Mouse (Mus musculus) forebrain, postnatal 0 days (tissue): ENCODE data around the gene Mipol1. TPM values are rescaled to one million over a fixed set of nuclear protein-coding genes. Genes with fewer than 3 reads are reported as not detected.

Experiments
- ATAC-seq: fragments of 200-750 bp; cut with Nextera tagmentation; 2 replicates; pipeline ENCODE4 v1.8.0; 2017; ENCODE audit warnings: mild to moderate bottlenecking, moderate library complexity
- DNase-seq: peaks from one replicate; pipeline ENCODE4 v3.0.0-alpha.2; 2015
- H3K27ac ChIP-seq: fragments of 300-500 bp; sonication (generic); 2 replicates; pipeline ENCODE4 v1.5.1; 2014; ENCODE audit warnings: low read depth, mild to moderate bottlenecking, antibody characterized with exemption, low read length, moderate library complexity, mixed read lengths
- H3K27me3 ChIP-seq: fragments of 300-500 bp; sonication (generic); 2 replicates; pipeline ENCODE4 v1.6.1; 2014; ENCODE audit warnings: mild to moderate bottlenecking, low read length, mixed read lengths; ENCODE audit not compliant: insufficient read depth
- H3K36me3 ChIP-seq: fragments of 300-500 bp; sonication (generic); 2 replicates; pipeline ENCODE4 v1.6.1; 2014; ENCODE audit warnings: mild to moderate bottlenecking, moderate library complexity; ENCODE audit not compliant: insufficient read depth
- H3K4me1 ChIP-seq: fragments of 300-500 bp; sonication (generic); 2 replicates; pipeline ENCODE4 v1.6.1; 2014; ENCODE audit warnings: antibody characterized with exemption; ENCODE audit not compliant: insufficient read depth
- H3K4me2 ChIP-seq: fragments of 300-500 bp; sonication (generic); 2 replicates; pipeline ENCODE4 v1.6.1; 2014; ENCODE audit warnings: low read depth, mild to moderate bottlenecking, moderate library complexity
- H3K4me3 ChIP-seq: fragments of 300-500 bp; sonication (generic); 2 replicates; pipeline ENCODE4 v1.5.1; 2014; ENCODE audit warnings: low read depth, low read length, mixed read lengths
- H3K9ac ChIP-seq: fragments of 300-500 bp; sonication (generic); 2 replicates; pipeline ENCODE4 v1.6.1; 2014; ENCODE audit warnings: mild to moderate bottlenecking
- H3K9me3 ChIP-seq: fragments of 300-500 bp; sonication (generic); 2 replicates; pipeline ENCODE4 v1.6.1; 2016; ENCODE audit warnings: low read length
- CTCF ChIP-seq: sonication (generic); IDR thresholded peaks from 2 replicates; pipeline ENCODE4 v1.5.1; 2016; ENCODE audit warnings: antibody characterized with exemption, control low read depth, low read depth
- WGBS: fragments of 180-500 bp; shearing (Covaris S2); extraction: QIAGEN DNeasy Blood & Tissue Kit; methylation state at CpG from one replicate; pipeline ENCODE4 v1.1.7; 2014; 5-methylcytosine and 5-hydroxymethylcytosine counted together
- polyA plus RNA-seq: library from polyadenylated mRNA; unstranded; fragments of >200 nt; fragmentation: Nextera tagmentation; extraction: Ambion mirVana; gene quantifications from 2 replicates; pipeline ENCODE4 v1.2.1, GENCODE M21; 2015
- total RNA-seq: library from RNA; depleted of rRNA; stranded (reverse); fragments of >200 nt; gene quantifications from 2 replicates; pipeline ENCODE4 v1.2.3, GENCODE M21; 2014

Gene Mipol1
- total and polyA plus RNA-seq, 2 experiments from 2014 or later = 4.5 to 7.1 TPM

GRCm38 (mm10) chr12:57387588-57388292, 157.5 kb downstream of the Mipol1 start:
- WGBS = 92% methylated on average over 2 of the region's 2 CpGs

GRCm38 (mm10) chr12:57399547-57399946, 169.3 kb downstream of the Mipol1 start:
- no peak overlapping the region for H3K27ac ChIP-seq
- no peak for TF ChIP-seq CTCF
- ATAC-seq = peak; percentile 47; the same call in 1 of the 2 replicates
- no peaks in the 10 kb centered on the region for H3K36me3 ChIP-seq
- DNase-seq = peak; percentile 6
- no peaks in the 10 kb centered on the region for H3K4me1 ChIP-seq
- no peak overlapping the region for H3K4me2 ChIP-seq
- WGBS = 21% methylated on average over 4 of the region's 4 CpGs
- no peak overlapping the region for H3K9ac ChIP-seq
- H3K4me3 ChIP-seq = no peak overlapping the region
- no peaks in the 10 kb centered on the region for H3K9me3 ChIP-seq
- H3K27me3 ChIP-seq = no peaks in the 10 kb centered on the region

More at GRCm38 (mm10) chr12:57387588-57388292, 157.5 kb downstream of the Mipol1 start:
- no peak for TF ChIP-seq CTCF
- Histone ChIP-seq H3K9me3 (no peaks in the 10 kb centered on the region), H3K4me3 (no peak overlapping the region), H3K27ac (no peak overlapping the region), H3K4me1 (no peaks in the 10 kb centered on the region), H3K36me3 (no peaks in the 10 kb centered on the region), H3K9ac (no peak overlapping the region), H3K27me3 (no peaks in the 10 kb centered on the region), H3K4me2 (no peak overlapping the region)
- ATAC-seq = no peak
- no peak for DNase-seq

- H3K36me3 ChIP-seq = no peaks in the 10 kb centered on the region
- H3K4me2 ChIP-seq = no peak overlapping the region
- no peak overlapping the region for H3K9ac ChIP-seq
- no peaks in the 10 kb centered on the region for H3K9me3 ChIP-seq
- DNase-seq (no peak), ATAC-seq (no peak)
- no peak for TF ChIP-seq CTCF
- H3K27me3 ChIP-seq = no peaks in the 10 kb centered on the region
- WGBS = 11% methylated on average over 4 of the region's 4 CpGs
- H3K4me3 ChIP-seq = no peak overlapping the region
- no peaks in the 10 kb centered on the region for H3K4me1 ChIP-seq
- no peak overlapping the region for H3K27ac ChIP-seq
Measured at GRCm38 (mm10) chr12:57400186-57400585, 170.0 kb downstream of the Mipol1 start.

GRCm38 (mm10) chr12:57401126-57401525, 170.9 kb downstream of the Mipol1 start:
- 10% methylated on average over 7 of the region's 7 CpGs for WGBS
- no peaks in the 10 kb centered on the region for H3K27me3 ChIP-seq
- no peak for DNase-seq
- TF ChIP-seq CTCF = no peak
- no peak overlapping the region for H3K4me2 ChIP-seq
- no peaks in the 10 kb centered on the region for H3K36me3 ChIP-seq
- H3K4me1 ChIP-seq = no peaks in the 10 kb centered on the region
- no peak overlapping the region for H3K27ac ChIP-seq
- H3K4me3 ChIP-seq = no peak overlapping the region
- no peak for ATAC-seq
- no peak overlapping the region for H3K9ac ChIP-seq
- H3K9me3 ChIP-seq = no peaks in the 10 kb centered on the region

- no peaks in the 10 kb centered on the region for H3K36me3 ChIP-seq
Measured at GRCm38 (mm10) chr12:57402360-57402759, 172.1 kb downstream of the Mipol1 start.

GRCm38 (mm10) chr12:57409976-57410375, 179.7 kb downstream of the Mipol1 start:
- Histone ChIP-seq H3K4me2 (no peak overlapping the region), H3K4me3 (no peak overlapping the region), H3K27me3 (no peaks in the 10 kb centered on the region), H3K9ac (no peak overlapping the region), H3K4me1 (no peaks in the 10 kb centered on the region), H3K27ac (no peak overlapping the region), H3K9me3 (no peaks in the 10 kb centered on the region), H3K36me3 (no peaks in the 10 kb centered on the region)
- no peak for TF ChIP-seq CTCF
- ATAC-seq = no peak
- DNase-seq = no peak

More at GRCm38 (mm10) chr12:57402360-57402759, 172.1 kb downstream of the Mipol1 start:
- H3K27ac ChIP-seq = no peak overlapping the region
- ATAC-seq (no peak), DNase-seq (no peak)
- no peak for TF ChIP-seq CTCF
- H3K4me3 ChIP-seq = no peak overlapping the region
- H3K27me3 ChIP-seq = no peaks in the 10 kb centered on the region
- H3K9ac ChIP-seq = no peak overlapping the region
- no peaks in the 10 kb centered on the region for H3K9me3 ChIP-seq
- no peaks in the 10 kb centered on the region for H3K4me1 ChIP-seq
- no peak overlapping the region for H3K4me2 ChIP-seq
- WGBS = 75% methylated on average over 6 of the region's 6 CpGs

GRCm38 (mm10) chr12:57413833-57414232, 183.6 kb downstream of the Mipol1 start:
- no peak overlapping the region for H3K9ac ChIP-seq
- H3K4me1 ChIP-seq = no peaks in the 10 kb centered on the region
- H3K36me3 ChIP-seq = no peaks in the 10 kb centered on the region
- H3K4me2 ChIP-seq = no peak overlapping the region
- H3K4me3 ChIP-seq = no peak overlapping the region
- ATAC-seq (no peak), DNase-seq (no peak)
- no peak for TF ChIP-seq CTCF
- no peaks in the 10 kb centered on the region for H3K27me3 ChIP-seq
- H3K27ac ChIP-seq = no peak overlapping the region
- 84% methylated on average over 3 of the region's 3 CpGs for WGBS
- no peaks in the 10 kb centered on the region for H3K9me3 ChIP-seq
